Mouse (Mus musculus): Measurements from ENCODE around the gene Rmdn2.

Gene Rmdn2

GRCm38 (mm10) chr17:79708168-79708567 is 96.5 kb downstream of the Rmdn2 start:
- no peak for DNase-seq

DNA sequence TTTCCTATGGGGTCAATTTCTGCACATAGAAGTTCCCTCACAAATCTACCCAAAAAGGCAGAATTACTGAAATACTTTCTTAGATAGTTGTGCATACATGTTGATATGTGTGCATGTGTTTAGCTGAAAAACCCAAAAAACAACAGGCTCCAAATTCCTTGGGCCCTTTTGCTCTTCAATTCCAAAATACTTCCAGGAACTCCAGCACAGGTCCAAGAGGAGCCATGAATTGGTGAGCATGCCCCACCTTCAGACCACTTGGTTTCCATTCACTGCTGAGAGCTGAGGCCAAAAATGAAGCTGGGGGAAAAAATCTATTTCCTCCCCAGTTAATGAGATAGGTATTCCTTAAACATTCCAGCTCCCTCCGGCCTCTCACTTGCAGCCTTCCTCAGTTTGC is 98.1 kb downstream of the Rmdn2 start:
- no peak for DNase-seq

- DNase-seq, result no peak
Observed at GRCm38 (mm10) chr17:79710246-79710842, 98.7 kb downstream of the Rmdn2 start.

DNA sequence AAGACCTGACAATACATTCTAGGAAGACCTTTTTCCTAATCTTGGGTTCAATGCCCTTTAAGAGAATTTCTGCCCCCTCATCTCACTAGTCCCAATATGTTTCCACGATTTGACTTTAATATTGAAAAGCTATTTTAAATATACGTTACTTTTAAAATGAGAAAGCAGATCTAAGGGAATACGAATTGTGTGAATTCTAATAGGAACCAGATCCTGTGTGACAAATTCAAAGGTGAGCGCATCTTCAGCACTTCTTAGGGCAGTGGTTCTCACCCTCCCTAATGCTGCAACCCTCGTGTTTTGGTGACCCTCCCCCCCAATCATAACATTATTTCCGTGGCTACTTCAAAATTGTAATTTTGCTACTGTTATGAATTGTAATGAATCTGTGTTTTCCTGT is 100.3 kb downstream of the Rmdn2 start:
- DNase-seq, result no peak

DNA sequence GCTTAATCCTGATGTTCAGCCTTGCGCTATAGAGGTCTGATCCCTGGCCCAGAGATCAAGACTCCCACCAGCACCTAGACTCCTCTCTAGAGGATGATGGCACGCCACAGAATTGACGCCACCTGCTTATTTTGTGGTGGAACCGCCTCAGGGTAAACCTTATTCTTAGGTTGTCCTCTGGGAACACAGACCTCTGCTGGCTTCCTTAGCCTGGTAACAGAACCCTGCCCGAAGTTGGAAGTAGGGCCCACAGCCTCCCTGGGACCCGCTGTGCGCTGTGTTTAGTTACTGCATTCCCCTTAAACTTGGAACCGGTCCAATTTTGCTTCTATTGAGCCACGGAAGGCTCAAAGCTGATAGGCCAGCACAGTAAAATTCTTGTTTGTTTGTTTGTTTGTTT is 100.9 kb downstream of the Rmdn2 start:
- DNase-seq, result no peak

GRCm38 (mm10) chr17:79713276-79713642 is 101.6 kb downstream of the Rmdn2 start:
- DNase-seq, result no peak

GRCm38 (mm10) chr17:79713643-79714367 is 102.1 kb downstream of the Rmdn2 start:
- DNase-seq, result no peak

DNA sequence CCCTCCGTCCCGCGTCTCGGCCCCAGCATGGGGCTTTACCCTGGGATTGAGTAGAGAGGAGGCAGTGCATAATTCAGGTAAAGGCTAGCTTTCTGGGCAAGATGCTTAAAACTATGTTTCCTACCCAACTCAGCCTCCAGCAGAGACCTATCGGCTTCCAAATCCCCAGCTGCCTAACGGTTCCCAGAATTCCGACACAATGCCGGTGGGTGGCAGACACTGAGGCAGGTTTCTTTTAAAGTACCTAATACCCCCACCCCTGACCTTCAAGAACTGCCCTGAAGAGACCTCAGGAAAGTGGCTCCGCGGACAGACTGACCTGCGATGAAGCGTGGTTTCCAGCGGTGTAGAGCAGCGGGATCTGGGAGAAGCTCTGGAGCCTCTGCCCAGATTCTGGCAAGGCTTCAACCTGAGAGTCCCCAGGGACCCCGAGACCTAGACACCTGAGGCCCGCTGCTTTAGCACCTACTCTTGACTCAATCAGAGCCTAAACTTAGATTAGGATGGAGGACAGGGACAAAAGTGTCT is 102.8 kb downstream of the Rmdn2 start:
- no peak for DNase-seq

- DNase-seq, result no peak
Observed at GRCm38 (mm10) chr17:79714931-79715637, 103.4 kb downstream of the Rmdn2 start, which contains the start of gene Cyp1b1. Gene Cyp1b1, minus strand, starts transcription at chr17:79715061.

DNA sequence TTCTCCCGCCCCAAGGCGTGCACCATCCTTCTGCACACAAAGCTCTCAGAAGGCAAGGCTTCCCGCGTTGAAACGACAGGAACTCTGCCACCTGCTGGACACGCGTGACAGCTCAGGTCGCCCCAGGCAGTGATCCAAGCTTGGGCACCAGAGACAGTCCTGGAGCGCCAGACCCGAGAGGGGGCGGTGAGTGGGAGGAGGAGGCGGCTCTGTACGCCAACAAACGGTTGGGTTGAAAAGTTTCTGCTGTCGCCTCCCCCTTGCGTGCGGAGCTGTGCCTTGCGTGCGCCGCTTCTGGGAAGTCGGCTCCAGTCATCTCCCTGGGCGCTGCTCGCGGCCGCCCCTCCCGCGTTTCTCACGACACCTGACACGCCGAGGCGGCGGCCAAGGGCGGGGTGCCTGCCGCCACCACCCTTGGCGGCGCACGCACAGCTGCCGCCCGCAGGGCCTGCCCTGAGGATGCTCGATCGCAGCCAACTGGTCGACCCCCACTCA is 104.0 kb downstream of the Rmdn2 start:
- DNase-seq, result peak; percentile 66

DNA sequence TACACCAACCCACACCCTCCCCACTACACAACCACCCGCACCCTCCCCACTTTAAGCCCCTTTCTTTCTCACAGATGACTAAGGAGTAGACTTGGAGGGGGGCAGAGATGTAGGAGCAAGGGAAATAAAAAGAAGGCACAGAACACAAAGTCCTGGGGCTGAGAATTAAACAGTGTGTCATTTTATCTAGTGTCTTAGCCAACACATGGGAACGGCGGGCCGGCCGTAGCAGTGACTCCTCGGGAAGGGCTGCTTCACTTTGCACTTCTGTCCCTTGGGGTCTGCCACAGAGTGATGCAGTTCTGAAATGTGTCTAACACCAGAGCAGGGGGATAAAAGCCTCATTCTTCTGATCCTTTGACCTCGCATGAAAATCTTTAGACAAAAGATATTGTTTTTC is 109.0 kb downstream of the Rmdn2 start:
- DNase-seq, result no peak

DNA sequence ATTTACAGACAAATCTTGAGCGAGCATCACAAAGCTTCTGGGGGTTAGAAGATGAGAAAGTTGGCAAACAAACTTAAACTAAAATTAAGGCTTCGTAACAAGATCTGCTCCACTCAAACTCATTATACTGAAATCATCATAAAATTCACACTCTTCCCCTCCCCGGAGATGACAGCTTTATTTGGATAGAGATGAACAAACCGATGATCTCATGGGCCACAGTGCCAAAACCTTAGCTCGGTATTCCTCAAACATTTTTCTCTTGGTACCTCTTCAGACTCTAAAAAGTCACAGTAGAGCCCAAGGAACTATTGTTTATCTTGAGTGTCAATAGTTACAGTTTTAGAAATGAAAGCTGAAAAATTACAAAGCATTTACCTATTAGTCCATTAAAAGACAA is 115.0 kb downstream of the Rmdn2 start:
- no peak for DNase-seq

DNA sequence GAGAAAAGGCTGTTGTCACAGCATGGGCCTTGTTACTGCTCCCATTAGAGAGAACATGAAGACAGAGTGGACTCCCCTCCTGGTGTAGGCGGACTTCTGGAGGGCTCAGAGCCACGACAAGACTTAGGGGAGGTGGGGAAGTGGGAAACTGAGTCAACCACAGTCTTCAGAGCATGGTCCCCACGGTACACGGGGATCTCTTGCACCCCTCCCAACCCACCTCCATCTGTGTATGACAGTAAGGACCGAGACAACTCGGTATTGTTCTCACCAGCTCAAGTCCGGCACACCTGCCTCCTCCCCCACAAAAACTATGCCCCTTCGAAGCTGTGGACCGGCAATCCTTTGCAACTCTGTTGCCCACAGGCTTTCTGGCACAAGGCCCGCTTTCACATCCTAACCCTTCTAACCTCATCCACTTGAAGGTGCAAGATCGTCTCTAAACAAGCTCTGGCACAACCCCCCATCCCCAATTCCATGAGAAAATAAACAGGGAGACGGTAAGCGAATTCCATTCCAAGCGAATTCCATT is 116.5 kb downstream of the Rmdn2 start:
- no peak for DNase-seq

GRCm38 (mm10) chr17:79728585-79729503 is 117.2 kb downstream of the Rmdn2 start:
- DNase-seq, result no peak

DNA sequence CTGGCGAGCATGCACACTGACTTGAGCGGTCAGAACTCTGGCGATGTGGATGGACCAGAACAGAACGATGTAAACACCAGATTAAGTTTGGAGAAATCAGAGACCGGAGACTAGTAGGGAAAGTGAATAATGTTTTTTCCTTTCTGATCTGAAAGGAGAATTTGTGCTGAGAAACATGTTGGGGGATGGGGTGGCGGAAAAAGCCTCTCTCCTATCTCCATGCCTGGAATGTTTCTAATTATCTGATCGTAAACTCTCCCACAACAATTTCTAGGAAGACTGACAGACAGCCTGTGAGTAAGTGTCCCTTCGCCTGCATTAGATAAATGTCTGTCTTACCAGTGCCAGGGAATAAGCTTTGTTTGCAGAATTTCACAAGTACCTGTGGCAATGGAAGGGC is 119.3 kb downstream of the Rmdn2 start:
- no peak for DNase-seq

DNA sequence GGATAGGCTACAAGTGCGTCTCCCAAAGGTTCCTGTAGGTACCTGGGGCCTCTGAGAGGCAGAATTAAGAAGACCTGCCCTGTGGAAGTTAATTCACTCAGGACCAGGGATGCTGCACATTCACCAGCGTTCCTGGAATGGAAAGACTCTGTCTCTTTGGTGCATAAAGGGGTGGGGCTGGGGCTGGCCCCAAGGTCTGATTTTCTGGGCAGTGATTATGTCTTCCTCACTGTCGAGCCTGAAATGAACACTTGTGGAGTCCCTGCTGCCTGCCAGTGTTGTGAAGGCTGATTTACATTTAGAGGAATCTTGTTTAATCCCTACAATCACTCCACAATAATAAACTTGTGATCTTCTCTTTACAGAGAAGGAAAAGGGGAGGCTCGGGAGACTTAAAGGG is 121.4 kb downstream of the Rmdn2 start:
- no peak for DNase-seq

- no peak for DNase-seq
Observed at GRCm38 (mm10) chr17:79737598-79737997, 125.9 kb downstream of the Rmdn2 start.

DNA sequence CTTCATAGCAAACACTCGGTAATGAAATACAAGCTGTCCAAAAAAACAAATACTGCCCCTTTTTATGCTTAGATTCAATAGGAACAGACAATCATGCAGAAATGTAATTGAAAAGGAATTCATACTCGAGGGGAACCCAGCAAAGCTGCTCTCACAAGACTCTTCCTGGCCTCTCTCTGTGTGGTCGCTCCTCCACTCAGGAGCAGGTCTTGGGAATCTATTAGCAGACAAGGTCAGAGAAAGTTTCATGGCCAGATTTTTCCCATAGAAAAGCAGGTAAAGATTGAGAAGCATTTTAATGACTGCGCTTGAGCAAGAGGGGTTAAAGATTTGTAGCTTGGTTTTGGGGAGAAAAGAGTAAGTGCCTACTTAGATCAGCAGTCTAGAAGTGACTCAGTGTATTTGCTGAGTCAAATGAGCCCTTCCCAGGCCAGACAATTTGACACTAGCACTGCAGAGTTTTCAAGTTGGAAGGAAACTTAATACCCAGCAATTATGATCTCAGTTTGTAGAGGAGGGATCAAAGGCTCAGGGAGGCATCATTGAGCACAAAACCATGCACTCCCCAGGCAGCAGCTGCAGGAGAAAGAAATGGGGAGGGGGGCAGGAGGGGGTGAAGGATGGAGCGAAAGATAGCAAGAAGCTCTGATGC is 127.3 kb downstream of the Rmdn2 start:
- no peak for DNase-seq

- DNase-seq, result no peak
Observed at GRCm38 (mm10) chr17:79742635-79743034, 131.0 kb downstream of the Rmdn2 start.
